Mouse (Mus musculus) heart, postnatal 0 days (tissue): ENCODE data around the gene Prkaa1.

ENCODE experiments used
- CTCF ChIP-seq: IDR thresholded peaks from 2 replicates; pipeline ENCODE4 v1.5.1; 2016; ENCODE audit warnings: antibody characterized with exemption, control low read depth, low read depth
- EP300 ChIP-seq: IDR thresholded peaks from 2 replicates; pipeline ENCODE4 v1.6.1; 2016; ENCODE audit warnings: antibody characterized with exemption, low read depth

DNA sequence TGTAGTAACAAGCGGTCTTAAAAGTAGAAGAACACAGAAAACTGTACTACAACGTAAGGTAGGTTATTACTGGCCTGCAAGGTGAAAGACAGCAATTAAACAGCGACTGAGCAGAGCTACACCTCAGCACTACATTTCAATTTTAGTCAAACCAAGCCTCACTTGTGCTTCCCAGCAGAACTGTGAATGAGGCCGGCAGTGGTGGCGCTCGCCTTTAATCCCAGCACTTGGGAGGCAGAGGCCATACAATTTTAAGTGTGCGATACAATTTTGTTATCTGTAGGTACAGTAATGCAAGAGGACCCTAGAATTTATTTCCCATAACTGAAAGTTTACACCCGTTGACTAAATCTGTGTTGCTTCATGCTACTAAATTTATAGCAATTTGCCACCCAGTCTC lies 28.5 kb upstream of the Prkaa1 start:
- TF ChIP-seq CTCF (no peak), EP300 (no peak)
